Mouse (Mus musculus): ENCODE results near the gene Olfr519. TPM values are rescaled to one million over a fixed set of nuclear protein-coding genes. Genes with fewer than 3 reads are reported as not detected.

The Olfr519 gene
- total RNA-seq (2022): not detected

- DNase-seq (ENCODE audit: low spot score in 2 of 2): no peak
Observed at GRCm38 (mm10) chr7:108894320-108894719, at the start of gene Olfr519. Gene Olfr519 (minus strand): TSS chr7:108894420.

GRCm38 (mm10) chr7:108944002-108944401 is 49.8 kb upstream of the Olfr519 start:
- no peak for DNase-seq (ENCODE audit: low spot score in 2 of 2)

- DNase-seq (ENCODE audit: low spot score in 2 of 2): no peak
Observed at GRCm38 (mm10) chr7:108941466-108941865, 47.2 kb upstream of the Olfr519 start.

DNA sequence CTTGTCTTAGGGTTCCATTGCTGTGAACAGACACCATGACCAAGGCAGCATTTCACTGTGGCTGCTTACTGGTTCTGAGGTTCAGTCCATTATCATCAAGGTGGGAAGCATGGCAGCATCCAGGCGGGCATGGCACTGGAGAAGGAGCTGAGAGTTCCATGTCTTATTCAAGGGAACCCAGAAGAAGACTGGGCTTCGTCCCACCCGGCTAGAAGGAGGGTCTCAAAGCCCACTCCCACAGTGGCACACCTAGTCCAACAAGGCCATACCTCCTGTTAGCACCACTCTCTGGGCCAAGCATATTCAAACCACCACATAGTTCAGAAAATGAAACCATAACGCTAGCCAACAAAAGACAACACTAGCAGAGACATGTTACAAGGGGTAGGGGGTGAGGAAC is 42.4 kb upstream of the Olfr519 start:
- no peak for DNase-seq (ENCODE audit: low spot score in 2 of 2)

GRCm38 (mm10) chr7:108935411-108935810 is 41.2 kb upstream of the Olfr519 start:
- DNase-seq (ENCODE audit: low spot score in 2 of 2): no peak

DNA sequence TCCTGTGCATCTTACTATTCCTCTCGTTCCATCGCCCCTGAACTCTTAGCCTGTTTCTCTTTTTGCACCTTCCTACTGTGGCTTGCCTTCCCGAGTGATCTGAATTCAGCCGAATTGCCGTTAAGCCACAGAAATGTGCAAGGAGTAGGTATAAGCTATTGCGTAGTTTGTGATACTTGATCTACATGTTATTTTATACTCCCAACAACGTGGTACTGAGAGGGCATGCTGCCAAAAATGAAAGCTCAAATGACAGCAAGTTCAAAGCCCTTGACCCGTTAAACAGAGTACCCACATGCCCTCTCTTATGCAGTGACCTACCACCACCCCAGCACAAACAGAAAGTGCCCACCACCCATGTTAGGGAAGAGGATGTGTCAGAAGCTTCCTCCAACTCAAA is 40.6 kb upstream of the Olfr519 start:
- no peak for DNase-seq (ENCODE audit: low spot score in 2 of 2)

GRCm38 (mm10) chr7:108933794-108934731 is 39.8 kb upstream of the Olfr519 start, which contains the start of gene Eif3f:
Gene Eif3f (plus strand): TSS chr7:108934417.
- DNase-seq (ENCODE audit: low spot score in 2 of 2): peak; percentile 96 to 99

GRCm38 (mm10) chr7:108929726-108930393 is 35.6 kb upstream of the Olfr519 start, which contains the start of gene Nlrp10:
Gene Nlrp10 (minus strand): TSS chr7:108930178.
- DNase-seq (ENCODE audit: low spot score in 2 of 2): no peak

DNA sequence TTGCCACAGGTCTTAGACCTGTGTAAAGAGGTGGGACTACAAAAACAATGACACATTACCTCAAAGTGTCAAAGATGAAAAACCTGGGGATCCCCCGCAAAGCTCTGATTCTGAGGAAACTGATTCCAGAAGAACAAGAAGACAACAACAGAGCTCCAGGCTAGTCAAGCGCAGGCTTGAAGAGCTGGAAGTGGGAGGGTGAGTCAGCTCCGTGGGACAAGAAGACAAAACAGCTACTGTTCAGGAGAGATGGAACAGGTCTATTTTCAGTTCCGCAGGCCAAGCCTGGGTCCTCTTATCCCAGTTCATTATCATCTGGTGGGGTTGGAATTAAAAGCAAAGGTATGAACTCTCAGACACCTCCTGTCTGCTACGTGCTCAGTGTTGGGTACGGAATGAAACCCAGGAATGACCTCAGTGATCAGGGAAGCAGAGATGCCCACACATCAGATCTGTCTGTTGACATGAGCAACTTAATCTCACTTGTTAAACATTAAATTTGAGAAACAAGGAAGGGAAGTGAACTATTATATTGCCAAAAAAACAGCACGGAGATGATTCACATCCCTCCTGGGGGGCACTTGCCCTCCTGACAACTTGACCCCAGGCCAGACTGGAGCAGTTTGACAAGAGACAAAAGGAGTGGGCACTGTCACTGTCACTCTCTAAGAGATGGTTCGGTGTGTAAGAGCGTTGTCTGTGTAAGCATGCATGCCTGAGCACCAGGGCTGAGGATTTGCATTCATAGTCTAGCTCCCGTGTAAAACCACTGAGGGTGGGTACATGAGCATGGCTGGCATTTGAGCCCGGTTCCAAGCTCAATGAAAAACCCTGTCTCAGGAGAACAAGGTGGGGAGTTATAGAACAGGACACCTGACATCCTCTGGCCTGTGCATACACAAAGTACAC is 34.3 kb upstream of the Olfr519 start:
- DNase-seq (ENCODE audit: low spot score in 2 of 2): no peak

DNA sequence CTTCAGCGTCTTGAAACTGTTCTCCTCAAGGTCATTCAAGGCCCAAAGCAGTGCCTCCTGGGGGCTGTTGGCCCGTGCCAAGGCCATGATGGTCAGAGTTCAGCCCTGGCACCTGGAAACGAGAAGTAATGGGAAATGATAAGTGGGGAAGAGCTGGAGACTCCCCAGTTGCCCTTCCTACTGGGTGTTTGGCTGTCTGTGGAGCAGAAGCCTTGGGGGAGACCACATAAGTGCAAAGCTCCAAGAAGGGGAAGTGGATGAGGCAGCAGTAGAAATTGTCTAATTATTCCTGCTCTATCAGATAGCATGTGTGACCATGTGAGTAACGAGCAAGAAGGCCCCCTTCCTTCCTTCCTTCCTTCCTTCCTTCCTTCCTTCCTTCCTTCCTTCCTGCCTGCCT is 32.8 kb upstream of the Olfr519 start:
- DNase-seq (ENCODE audit: low spot score in 2 of 2): no peak

DNA sequence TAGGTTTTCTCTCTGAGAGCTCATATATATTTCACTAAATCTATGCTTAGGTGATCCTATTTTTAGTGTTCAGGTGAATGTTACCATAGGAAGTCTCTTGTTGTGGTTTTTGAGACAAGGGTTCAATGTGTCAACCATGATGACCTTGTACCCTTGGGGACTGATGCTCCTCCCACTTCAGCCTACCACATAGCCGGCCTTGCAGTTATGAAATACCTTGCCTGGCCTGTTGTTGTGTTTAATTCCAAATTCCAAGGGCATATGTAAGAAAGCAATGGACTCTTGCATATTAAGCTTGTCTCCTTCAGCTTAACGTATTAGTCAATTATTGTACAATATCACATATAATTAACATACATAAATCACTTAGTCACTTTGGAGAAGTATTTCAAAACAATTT is 9.7 kb upstream of the Olfr519 start:
- DNase-seq (ENCODE audit: low spot score in 2 of 2): no peak

DNA sequence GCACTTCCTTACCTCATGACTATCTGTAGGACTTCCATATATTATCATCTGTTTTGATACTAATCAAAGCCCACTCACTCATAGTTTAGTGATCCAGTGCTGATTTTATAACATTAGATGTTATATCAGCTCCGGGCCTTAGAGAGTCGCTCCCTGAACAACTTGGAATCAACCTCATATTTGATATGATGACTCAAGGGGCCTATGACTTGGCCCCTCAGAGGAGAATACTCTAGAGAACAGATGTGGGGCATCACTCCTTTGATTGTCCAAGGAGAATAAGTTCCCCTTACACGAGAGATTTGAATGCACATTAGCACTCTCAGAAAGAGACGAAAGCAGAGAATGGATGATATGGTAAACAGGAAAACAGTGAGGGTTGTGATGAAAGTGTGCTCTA is 9.3 kb downstream of the Olfr519 start, which contains the start of gene Olfr518:
Gene Olfr518, minus strand, starts transcription at position 101 of the 400 bp plus-strand sequence.
- DNase-seq (ENCODE audit: low spot score in 2 of 2): no peak

DNA sequence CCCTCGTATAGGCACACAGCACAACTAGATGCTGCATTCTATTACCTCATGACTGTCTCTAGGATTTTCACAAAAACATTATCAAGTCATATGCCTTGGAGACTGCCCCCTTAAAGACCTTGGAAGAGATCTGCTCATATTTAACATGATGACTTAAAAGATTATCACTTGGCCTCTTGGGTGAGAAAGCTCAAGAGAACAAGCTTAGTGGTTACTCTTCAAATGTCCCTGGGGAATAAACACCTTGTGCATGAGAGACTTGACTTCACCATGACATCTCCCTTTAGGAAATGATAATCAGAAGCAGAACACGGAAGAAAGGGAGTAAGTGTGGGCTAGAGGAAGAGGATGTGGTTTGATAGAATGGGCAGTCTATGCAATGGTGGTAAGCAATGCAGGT is 21.9 kb downstream of the Olfr519 start, which contains the start of gene Olfr517:
Gene Olfr517, minus strand, starts transcription at position 101 of the 400 bp plus-strand sequence.
- no peak for DNase-seq (ENCODE audit: low spot score in 2 of 2)

GRCm38 (mm10) chr7:108850429-108850828 is 43.8 kb downstream of the Olfr519 start, which contains the start of gene Olfr516:
Gene Olfr516 (minus strand): TSS chr7:108850529.
- no peak for DNase-seq (ENCODE audit: low spot score in 2 of 2)

Other genes with a start within 250 kb of the Olfr519 start
- not detected for gene Olfr509, start 242.5 kb downstream of the Olfr519 start, total RNA-seq (2022)
- gene Olfr510, start 228.0 kb downstream of the Olfr519 start, total RNA-seq (2022): not detected
- not detected for gene Olfr512, start 181.1 kb downstream of the Olfr519 start, total RNA-seq (2022)
- gene Olfr513, start 143.4 kb downstream of the Olfr519 start, total RNA-seq (2022): not detected
- not detected for gene Olfr514, start 68.4 kb downstream of the Olfr519 start, total RNA-seq (2022)
- not detected for gene Olfr516, start 43.9 kb downstream of the Olfr519 start, total RNA-seq (2022)
- gene Olfr517, start 22.0 kb downstream of the Olfr519 start, total RNA-seq (2022): not detected
- not detected for gene Olfr518, start 9.4 kb downstream of the Olfr519 start, total RNA-seq (2022)
- gene Nlrp10, start 35.8 kb upstream of the Olfr519 start, total RNA-seq (2022): under 1 TPM; 0.26 to 0.56 (median 0.42) TPM
- 100 to 1,000 TPM in 2 of 4 experiments, 10 to 100 TPM in 2; 92.4 to 104 (median 100) TPM for gene Eif3f, start 40.0 kb upstream of the Olfr519 start, total RNA-seq (2022)
- 100 to 1,000 TPM; 146 to 206 (median 173) TPM for gene Tub, start 55.9 kb upstream of the Olfr519 start, total RNA-seq (2022)
- gene Ric3, start 188.9 kb upstream of the Olfr519 start, total RNA-seq (2022): 10 to 100 TPM; 66.7 to 77.1 (median 72.9) TPM